Mouse (Mus musculus): ENCODE results near the gene Epha2. TPM values are rescaled to one million over a fixed set of nuclear protein-coding genes. Genes with fewer than 3 reads are reported as not detected.

Epha2 gene
- polyA plus RNA-seq, 1 experiment from 2014 or later = 2.1 TPM

DNA sequence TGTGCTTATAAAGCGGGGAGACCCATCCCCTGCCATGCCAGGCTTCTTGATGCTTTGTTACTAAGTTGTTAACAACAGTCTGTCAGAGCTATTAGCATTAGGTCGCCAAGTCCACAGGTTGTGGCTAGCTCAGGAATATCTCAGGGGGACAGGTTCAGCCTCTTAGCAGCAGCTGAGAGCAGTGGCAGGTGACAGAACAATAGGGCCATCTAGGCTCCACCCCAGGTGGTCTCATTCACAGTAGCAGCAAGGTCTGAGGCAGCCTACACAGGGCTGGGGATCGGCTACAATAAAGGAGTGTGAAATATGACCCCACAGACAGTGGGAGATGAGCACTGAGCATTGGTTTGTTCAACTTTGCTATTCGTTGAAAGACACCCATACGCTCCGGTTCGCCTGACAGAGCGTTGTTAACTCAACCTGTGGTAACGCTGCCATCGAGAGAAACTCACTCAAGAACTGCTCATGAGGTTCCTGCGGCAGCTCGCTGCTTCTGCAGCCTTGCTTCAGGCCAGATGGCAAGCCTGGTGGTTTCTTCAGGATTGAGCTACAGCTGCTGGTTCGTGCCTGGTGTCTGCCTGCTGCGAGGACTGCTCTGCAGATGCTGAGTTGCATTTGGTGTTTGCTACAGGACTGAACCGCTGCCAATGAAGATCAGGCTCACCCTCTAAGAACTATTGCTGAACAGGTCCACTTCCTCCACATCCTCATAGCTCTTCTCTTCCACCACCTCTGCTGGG, 30.7 kb upstream of the Epha2 start:
- H3K4me1 ChIP-seq = peaks cover 10% of the 10 kb centered on the region; the same call in 1 of the 2 replicates
- H3K4me3 ChIP-seq = no peak overlapping the region
- no peak overlapping the region for H3K9ac ChIP-seq
- H3K36me3 ChIP-seq = no peaks in the 10 kb centered on the region
- peaks cover 43% of the 10 kb centered on the region for H3K27me3 ChIP-seq (replicated peaks)
- H3K4me2 ChIP-seq = no peak overlapping the region
- no peak overlapping the region for H3K27ac ChIP-seq
- ATAC-seq = no peak
- 60% methylated on average over 15 of the region's 15 CpGs for WGBS (ENCODE audit: insufficient replicate concordance)
- no peaks in the 10 kb centered on the region for H3K9me3 ChIP-seq (replicated peaks)

DNA sequence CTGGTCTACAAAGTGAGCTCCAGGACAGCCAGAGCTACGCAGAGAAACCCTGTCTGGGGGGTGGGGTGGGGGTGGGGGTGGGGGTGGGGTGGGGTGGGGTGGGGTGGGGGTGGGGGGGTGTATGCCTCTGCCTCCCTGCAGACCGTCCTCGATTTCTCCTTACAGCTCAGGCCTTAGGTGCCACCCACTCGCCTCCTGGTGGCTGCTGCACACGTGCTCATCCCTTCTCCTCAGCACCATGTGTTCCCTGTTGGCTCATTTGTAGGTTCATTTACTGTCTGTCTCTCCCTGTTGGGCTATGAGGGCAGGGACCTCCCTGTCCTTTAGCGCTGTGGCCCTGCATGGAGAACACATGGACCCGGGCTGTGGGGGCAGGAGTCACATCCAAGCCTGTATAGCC, 29.8 kb upstream of the Epha2 start:
- ATAC-seq = no peak
- H3K27ac ChIP-seq = no peak overlapping the region
- H3K9ac ChIP-seq = no peak overlapping the region
- H3K4me3 ChIP-seq = no peak overlapping the region
- no peak overlapping the region for H3K4me2 ChIP-seq
- WGBS (ENCODE audit: insufficient replicate concordance) = 59% methylated on average over 7 of the region's 7 CpGs
- H3K4me1 ChIP-seq = peaks cover 10% of the 10 kb centered on the region; the same call in 1 of the 2 replicates
- H3K27me3 ChIP-seq (replicated peaks) = peaks cover 48% of the 10 kb centered on the region
- H3K9me3 ChIP-seq (replicated peaks) = no peaks in the 10 kb centered on the region
- no peaks in the 10 kb centered on the region for H3K36me3 ChIP-seq

DNA sequence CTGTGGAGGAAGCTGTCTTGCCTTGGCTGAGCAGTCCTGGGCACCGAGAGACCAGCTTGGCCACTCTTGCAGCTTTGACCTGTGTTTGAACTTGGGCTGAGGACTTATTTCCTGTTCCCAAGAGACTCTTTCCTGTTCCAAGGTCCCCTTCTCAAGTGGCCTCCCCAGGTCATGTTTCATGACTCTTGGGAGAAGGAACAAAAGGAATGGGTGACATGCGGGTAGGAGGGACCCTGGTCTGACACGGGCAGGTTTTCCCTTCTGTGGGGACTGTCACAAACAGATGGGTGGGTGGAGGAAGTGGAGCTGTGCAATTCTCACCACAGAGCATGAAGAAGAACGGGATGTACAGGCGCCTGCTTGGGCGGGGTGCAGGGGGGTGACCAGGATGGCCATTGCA, 29.3 kb upstream of the Epha2 start:
- Histone ChIP-seq H3K27me3 (replicated peaks) (peaks cover 48% of the 10 kb centered on the region), H3K36me3 (no peaks in the 10 kb centered on the region), H3K4me3 (no peak overlapping the region), H3K9ac (no peak overlapping the region), H3K4me2 (no peak overlapping the region), H3K9me3 (replicated peaks) (no peaks in the 10 kb centered on the region), H3K4me1 (peaks cover 10% of the 10 kb centered on the region; the same call in 1 of the 2 replicates), H3K27ac (no peak overlapping the region)
- WGBS (ENCODE audit: insufficient replicate concordance) = 30% methylated on average over 6 of the region's 6 CpGs
- ATAC-seq = no peak

DNA sequence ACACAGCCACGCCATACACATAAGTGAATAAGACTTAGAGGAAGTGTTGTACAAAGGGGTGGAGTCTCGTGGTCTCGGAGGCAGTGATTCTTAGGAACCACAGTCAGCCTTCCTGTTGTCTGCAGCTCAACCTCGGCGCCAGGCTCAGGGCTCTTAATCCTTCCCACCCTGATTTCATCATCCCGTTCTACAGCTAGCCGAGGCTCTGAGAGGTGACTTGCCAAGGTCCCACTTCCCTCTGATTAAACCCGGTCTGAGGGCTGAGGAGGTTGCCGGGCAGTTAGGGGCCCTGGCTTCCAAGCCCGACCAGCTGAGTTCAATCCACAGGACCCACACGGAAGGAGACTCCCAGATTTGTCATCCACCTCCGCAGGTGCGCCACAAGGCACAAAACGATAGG, 28.2 kb upstream of the Epha2 start:
- Histone ChIP-seq H3K4me3 (no peak overlapping the region), H3K27me3 (replicated peaks) (peaks cover 48% of the 10 kb centered on the region), H3K4me1 (peaks cover 16% of the 10 kb centered on the region), H3K9ac (no peak overlapping the region), H3K36me3 (no peaks in the 10 kb centered on the region), H3K9me3 (replicated peaks) (no peaks in the 10 kb centered on the region), H3K4me2 (peak overlapping the region; percentile 38), H3K27ac (no peak overlapping the region)
- WGBS (ENCODE audit: insufficient replicate concordance) = 5% methylated on average over 14 of the region's 14 CpGs
- no peak for ATAC-seq

DNA sequence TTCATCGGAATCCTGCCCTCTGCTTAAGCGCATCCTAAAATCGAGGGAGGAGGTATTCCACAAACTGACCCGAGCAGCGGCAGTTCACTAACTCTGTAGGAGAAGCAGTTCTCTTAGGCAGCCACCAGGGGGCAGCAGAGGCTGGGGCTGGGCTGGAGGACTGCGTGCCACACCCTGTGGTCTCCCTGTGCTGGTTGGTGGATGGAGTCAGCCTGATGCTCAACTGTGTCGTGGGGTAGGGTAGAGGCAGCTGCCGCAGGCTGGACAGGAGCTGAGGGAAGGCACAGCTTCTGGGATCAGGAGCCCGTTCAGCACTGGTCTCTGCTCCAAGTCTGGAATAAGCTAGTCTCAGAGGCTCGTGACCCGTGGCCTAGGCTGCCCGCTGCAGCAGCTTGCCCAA, 27.7 kb upstream of the Epha2 start:
- Histone ChIP-seq H3K27ac (no peak overlapping the region), H3K9me3 (replicated peaks) (no peaks in the 10 kb centered on the region), H3K4me1 (peaks cover 20% of the 10 kb centered on the region), H3K4me3 (no peak overlapping the region), H3K4me2 (peak overlapping the region; percentile 38), H3K27me3 (replicated peaks) (peaks cover 52% of the 10 kb centered on the region), H3K9ac (no peak overlapping the region), H3K36me3 (no peaks in the 10 kb centered on the region)
- WGBS (ENCODE audit: insufficient replicate concordance) = 17% methylated on average over 12 of the region's 12 CpGs
- ATAC-seq = peak; percentile 42

DNA sequence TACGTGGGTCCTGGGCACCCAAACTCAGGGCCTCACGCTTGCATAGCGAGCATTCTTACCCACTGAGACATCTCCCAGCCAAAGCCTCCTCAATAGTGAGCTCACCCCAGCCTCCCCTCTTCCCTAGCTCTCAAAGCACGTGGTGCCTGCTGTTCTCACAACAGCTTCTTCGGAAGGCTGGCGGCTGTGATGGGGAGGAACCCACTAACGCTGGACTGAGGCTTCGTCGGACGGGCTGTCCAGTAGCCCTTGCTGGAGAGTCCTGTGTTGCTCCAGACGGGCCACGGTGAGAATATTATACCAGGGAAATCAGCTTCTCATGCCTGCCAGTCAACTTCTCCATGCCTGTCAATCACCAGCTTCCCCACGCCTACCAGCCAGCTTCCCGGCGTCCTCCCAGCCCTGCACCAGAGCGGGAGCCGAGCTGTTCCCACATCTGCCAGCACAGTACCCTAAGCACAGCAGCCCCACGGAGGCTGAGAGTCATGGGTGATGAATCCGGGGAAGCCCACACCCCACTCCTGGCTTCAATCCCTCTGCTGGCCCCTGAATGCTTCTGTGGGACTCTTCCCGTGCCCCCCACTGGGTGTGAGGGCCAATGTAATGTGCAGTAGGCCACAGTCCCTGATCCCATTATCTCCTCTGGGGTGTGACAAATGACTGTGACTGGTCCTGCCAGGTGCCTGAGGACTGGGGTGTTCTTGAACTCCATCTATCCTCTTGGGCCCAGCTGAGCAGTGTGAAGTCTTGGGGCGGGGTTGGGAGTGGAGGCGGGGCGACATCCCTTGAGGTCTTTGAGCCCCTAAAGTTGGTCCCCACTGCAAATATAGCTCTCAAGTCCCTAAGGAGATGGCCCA, 26.3 kb upstream of the Epha2 start:
- H3K4me3 ChIP-seq = no peak overlapping the region
- WGBS (ENCODE audit: insufficient replicate concordance) = 38% methylated on average over 23 of the region's 23 CpGs
- peaks cover 30% of the 10 kb centered on the region for H3K4me1 ChIP-seq
- peaks cover 54% of the 10 kb centered on the region for H3K27me3 ChIP-seq (replicated peaks)
- H3K27ac ChIP-seq = no peak overlapping the region
- no peak overlapping the region for H3K4me2 ChIP-seq
- no peak overlapping the region for H3K9ac ChIP-seq
- ATAC-seq = no peak
- no peaks in the 10 kb centered on the region for H3K36me3 ChIP-seq
- no peaks in the 10 kb centered on the region for H3K9me3 ChIP-seq (replicated peaks)

DNA sequence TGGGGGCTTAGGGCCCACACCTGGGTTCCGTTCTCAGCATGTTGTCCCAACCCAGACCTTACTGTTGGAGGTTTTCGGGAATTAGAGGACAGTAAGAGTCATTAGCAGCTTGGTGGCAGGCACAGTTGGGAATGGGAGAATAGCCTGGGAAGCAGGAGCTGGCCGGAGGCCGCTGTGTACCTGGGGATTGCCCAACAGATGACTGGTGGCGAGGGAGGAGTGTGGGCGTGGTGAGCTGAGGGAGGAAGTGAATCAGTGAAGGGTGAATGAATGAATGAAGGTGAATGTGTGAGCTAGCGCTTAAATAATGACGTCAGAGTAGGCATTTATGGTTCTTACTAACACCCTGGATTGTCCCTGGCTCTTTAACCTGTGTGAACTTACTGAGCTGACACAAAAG, 23.9 kb upstream of the Epha2 start:
- Histone ChIP-seq H3K27me3 (replicated peaks) (peaks cover 43% of the 10 kb centered on the region), H3K36me3 (no peaks in the 10 kb centered on the region), H3K4me3 (no peak overlapping the region), H3K9me3 (replicated peaks) (no peaks in the 10 kb centered on the region), H3K4me2 (no peak overlapping the region), H3K4me1 (peaks cover 40% of the 10 kb centered on the region), H3K27ac (no peak overlapping the region), H3K9ac (no peak overlapping the region)
- 58% methylated on average over 8 of the region's 8 CpGs for WGBS (ENCODE audit: insufficient replicate concordance)
- ATAC-seq = no peak

DNA sequence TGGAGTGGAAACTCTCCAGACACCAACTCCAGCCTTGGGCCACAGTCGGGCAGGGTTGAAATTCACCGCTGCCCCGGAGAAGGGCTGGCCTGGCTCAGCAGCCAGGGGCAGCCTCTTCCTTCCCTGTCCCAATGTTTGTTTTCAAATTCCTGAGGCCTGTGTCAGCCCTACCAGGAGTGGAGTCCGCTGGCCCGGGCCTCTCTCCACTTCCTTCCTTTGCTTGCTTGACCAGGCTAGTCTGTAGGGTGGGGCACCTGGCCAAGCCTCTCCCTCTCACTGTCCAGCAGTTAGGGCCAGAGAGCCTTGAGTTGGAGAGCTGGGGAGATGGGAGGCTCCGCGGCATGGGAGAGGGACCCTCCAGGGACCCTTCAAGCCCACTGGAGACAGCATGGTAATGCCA, 22.9 kb upstream of the Epha2 start:
- no peaks in the 10 kb centered on the region for H3K9me3 ChIP-seq (replicated peaks)
- H3K9ac ChIP-seq = no peak overlapping the region
- no peak overlapping the region for H3K4me2 ChIP-seq
- H3K27ac ChIP-seq = peak overlapping the region; percentile 61
- ATAC-seq = peak; percentile 11; the same call in 1 of the 2 replicates
- H3K27me3 ChIP-seq (replicated peaks) = peaks cover 33% of the 10 kb centered on the region; the same call in 1 of the 2 replicates
- H3K36me3 ChIP-seq = no peaks in the 10 kb centered on the region
- peaks cover 47% of the 10 kb centered on the region for H3K4me1 ChIP-seq
- 23% methylated on average over 7 of the region's 7 CpGs for WGBS (ENCODE audit: insufficient replicate concordance)
- H3K4me3 ChIP-seq = no peak overlapping the region

DNA sequence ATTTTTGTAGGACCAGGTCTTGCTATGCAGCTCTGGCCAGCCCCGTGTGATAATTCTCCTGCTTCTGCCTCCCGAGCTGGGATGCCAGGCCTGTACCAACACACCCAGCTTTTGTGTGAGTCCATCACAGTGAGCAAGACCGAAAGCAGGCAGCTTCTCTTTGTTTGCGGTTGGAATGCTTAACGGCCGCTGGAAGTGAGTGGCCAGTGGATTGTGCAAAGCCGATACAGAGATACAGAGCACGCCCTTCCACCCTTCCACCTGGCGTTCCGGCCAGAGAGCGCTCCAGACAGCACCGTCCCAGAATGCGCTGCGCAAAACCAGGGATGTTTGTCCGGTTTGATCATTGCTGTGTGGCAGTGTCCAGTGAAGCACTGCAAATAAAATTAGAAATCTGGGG, 21.7 kb upstream of the Epha2 start:
- no peak overlapping the region for H3K4me2 ChIP-seq
- H3K36me3 ChIP-seq = no peaks in the 10 kb centered on the region
- 58% methylated on average over 15 of the region's 15 CpGs for WGBS (ENCODE audit: insufficient replicate concordance)
- peak overlapping the region; percentile 63; the same call in 1 of the 2 replicates for H3K27ac ChIP-seq
- H3K9ac ChIP-seq = no peak overlapping the region
- H3K9me3 ChIP-seq (replicated peaks) = no peaks in the 10 kb centered on the region
- H3K27me3 ChIP-seq (replicated peaks) = peaks cover 32% of the 10 kb centered on the region
- ATAC-seq = no peak
- no peak overlapping the region for H3K4me3 ChIP-seq
- H3K4me1 ChIP-seq = peaks cover 49% of the 10 kb centered on the region

DNA sequence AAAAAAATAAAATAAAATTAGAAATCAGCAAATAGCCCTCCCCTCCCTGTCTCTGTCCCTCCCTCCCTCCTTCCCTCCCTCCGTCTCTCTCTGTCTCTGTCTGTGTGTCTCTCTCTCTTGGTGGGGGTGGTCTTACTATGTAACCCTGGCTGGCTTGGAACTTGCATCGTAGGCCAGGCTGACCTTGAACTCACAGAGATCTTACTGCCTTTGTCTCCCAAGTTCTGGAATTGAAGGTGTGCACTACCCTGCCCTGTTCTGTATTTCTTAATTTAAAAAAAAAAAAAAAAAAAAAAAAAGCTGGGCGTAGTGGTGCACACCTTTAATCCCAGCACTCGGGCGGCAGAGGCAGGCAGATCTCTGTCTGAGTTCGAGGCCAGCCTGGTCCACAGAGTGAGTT, 21.3 kb upstream of the Epha2 start:
- Histone ChIP-seq H3K4me2 (no peak overlapping the region), H3K4me1 (peaks cover 45% of the 10 kb centered on the region), H3K27ac (0 out of 2 replicates have a peak overlapping the region, but pooled peaks have one; percentile 2)

DNA sequence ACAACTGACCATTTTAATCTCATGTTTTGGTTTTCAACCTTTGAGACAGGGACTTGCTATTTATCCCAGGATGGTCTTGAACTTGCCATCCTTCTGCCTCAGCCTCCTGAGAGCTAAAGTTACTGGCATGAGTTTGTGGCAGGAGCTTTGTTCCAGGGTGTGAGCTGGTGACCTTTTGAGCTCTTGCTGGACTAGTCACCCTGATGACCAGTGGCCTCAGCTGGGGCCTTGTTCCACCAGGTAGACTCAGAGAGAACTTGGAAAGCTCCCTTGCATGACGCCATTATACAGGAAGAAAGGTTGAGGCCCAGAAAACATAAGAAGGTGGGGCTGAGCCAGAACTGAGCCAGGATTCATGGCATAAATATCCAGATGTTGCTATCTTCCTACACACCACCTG, 20.6 kb upstream of the Epha2 start:
- ATAC-seq = no peak
- WGBS (ENCODE audit: insufficient replicate concordance) = 73% methylated on average over 1 of the region's 1 CpGs
- Histone ChIP-seq H3K9ac (no peak overlapping the region), H3K27ac (no peak overlapping the region), H3K27me3 (replicated peaks) (peaks cover 31% of the 10 kb centered on the region), H3K36me3 (no peaks in the 10 kb centered on the region), H3K4me1 (peaks cover 43% of the 10 kb centered on the region), H3K4me2 (no peak overlapping the region), H3K9me3 (replicated peaks) (no peaks in the 10 kb centered on the region), H3K4me3 (no peak overlapping the region)

More for the DNA sequence above, 21.3 kb upstream of the Epha2 start:
- no peaks in the 10 kb centered on the region for H3K36me3 ChIP-seq
- H3K9ac ChIP-seq = no peak overlapping the region
- no peaks in the 10 kb centered on the region for H3K9me3 ChIP-seq (replicated peaks)
- no peak for ATAC-seq
- 56% methylated on average over 6 of the region's 6 CpGs for WGBS (ENCODE audit: insufficient replicate concordance)
- no peak overlapping the region for H3K4me3 ChIP-seq
- H3K27me3 ChIP-seq (replicated peaks) = peaks cover 31% of the 10 kb centered on the region

DNA sequence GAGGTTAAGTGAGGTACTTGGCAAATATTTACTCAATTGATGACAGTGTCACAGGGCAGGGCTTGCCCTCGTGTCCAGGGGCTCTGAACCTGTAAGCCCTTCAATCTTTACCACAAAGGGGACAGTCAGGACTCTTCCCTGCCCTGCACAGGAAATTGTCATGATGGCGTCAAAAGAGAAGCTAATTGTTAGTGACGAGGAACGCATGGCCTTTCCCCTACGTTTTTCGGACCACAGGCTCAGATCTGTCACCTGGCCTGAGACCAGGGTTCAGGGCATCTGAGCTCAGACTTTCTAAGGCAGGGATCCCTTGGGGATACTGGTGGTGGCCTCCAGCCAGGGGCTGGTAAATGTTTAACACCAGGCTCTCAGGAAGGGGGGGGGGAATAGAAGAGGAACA, 19.9 kb upstream of the Epha2 start:
- H3K27me3 ChIP-seq (replicated peaks) = peaks cover 34% of the 10 kb centered on the region
- no peaks in the 10 kb centered on the region for H3K36me3 ChIP-seq
- peak; percentile 57 for ATAC-seq
- peaks cover 43% of the 10 kb centered on the region for H3K4me1 ChIP-seq
- H3K9me3 ChIP-seq (replicated peaks) = no peaks in the 10 kb centered on the region
- H3K9ac ChIP-seq = no peak overlapping the region
- H3K4me2 ChIP-seq = no peak overlapping the region
- H3K27ac ChIP-seq = peak overlapping the region; percentile 62
- H3K4me3 ChIP-seq = no peak overlapping the region
- 11% methylated on average over 6 of the region's 6 CpGs for WGBS (ENCODE audit: insufficient replicate concordance)
